Mouse (Mus musculus) heart, postnatal 4 days (tissue): ENCODE measurements around the gene Gng7. TPM values are rescaled to one million over a fixed set of nuclear protein-coding genes. Genes with fewer than 3 reads are reported as not detected.

Experiments
- DNase-seq: peaks from one replicate; pipeline ENCODE4 v3.0.0; 2021
- total RNA-seq, 2 experiments: library from RNA; stranded (reverse); gene quantifications; 2 replicates each; pipeline ENCODE4 v1.2.3; 2021

Gene Gng7
- total RNA-seq, 2 experiments from 2014 or later: 0.38 to 0.47 TPM

- DNase-seq: no peak
These were observed 11.0 kb upstream of the Gng7 start, which contains the start of gene Diras1 for GRCm38 (mm10) chr10:81025639-81026275. TSS of gene Diras1 (minus strand) at chr10:81025662.

- DNase-seq: peak; percentile 37
These were observed 10.4 kb upstream of the Gng7 start for GRCm38 (mm10) chr10:81025047-81025621.

DNA sequence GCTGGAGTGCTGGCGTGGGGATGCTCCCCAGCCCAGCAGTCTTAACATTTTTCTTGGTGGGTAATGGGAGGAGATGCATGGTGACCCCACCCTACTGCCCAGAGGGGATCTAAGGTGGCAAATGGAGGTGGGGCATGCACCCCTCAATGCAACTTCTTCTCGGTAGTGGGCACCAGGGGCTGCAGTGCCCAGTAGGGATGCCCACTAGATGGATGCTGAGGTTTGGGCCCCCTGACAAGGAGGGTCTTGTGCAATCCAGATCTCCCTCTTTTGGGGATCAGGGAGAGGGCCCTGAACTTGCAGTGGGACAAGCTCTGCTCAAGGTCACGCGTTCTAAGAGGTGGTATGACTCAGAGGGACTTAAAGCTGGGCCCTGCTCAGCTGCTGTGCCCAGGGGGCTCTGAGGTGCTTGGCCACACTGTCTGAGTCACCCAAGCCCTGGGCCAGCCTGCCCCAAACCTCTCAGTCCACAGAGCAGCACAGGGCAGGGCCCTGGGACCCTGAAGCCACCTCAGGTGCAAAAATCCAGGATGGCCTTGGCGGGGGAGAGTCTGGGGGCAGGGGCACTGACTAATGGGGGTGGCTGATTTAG is 9.7 kb upstream of the Gng7 start:
- no peak for DNase-seq

DNA sequence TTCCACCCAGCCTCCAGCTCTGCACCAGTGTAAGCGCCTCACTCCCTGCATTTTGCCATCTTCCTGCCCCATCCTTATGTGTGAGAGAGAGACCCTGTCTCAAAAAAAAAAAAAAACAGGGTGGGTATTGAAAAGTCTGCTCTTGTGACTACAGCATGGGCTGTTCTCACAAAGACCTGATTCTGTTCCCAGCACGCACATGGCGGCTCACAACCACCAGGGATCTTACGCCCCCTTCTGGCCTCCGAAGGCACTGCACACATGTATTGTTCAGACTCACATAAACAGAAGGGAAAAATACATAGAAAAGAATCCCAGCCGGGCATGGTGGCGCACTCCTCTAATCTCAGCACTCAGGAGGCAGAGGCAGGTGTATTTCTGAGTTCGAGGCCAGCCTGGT is 8.0 kb upstream of the Gng7 start:
- no peak for DNase-seq

DNA sequence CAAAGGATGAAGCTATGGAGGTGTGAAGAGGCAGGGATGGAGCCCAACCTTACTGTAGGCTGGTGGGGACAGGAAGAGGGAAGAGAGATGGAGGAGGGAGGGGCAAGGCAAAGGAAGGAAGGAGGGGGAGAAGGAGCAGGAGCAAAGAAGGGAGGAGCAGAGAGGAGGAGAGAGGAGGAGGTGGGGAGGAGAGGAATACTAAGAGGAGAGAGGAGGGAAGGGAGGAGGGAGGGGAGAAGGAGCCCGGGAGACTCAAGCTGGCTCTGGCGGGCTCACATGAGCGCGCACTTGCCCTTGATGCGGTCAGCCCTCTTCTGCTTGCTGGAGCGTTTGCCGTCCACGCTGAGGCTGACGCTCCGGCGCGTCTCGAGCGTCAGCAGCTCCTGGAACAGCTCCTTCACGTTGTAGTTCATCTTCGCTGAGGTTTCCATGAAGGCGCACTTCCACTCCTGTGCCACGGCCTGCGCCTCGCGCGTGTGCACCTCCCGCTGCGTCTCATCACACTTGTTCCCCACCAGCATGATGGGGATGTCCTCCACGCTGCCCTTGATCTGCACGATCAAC is 6.9 kb upstream of the Gng7 start:
- no peak for DNase-seq

DNA sequence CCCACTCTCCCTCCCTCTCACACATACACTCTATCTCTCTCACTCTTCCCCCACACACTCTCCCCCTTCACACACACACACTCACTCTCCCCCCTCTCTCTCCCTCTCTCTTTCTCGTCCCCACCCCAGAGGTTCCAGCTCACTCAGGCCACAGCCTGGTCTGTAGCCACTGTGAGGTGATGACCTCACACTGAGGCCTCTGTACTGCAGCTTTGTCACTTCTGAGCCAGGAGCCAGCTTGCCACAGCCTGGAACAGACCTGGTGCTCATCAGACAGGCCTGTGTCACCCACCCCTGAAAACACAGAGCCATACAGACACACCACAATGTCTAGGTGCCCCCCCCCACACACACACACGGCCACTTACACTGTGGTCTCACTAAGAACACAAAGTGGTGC is 5.5 kb upstream of the Gng7 start:
- DNase-seq: no peak

- no peak for DNase-seq
These were observed 4.9 kb upstream of the Gng7 start for GRCm38 (mm10) chr10:81019687-81020086.

GRCm38 (mm10) chr10:81018326-81018725 is 3.6 kb upstream of the Gng7 start:
- DNase-seq: peak; percentile 59

DNA sequence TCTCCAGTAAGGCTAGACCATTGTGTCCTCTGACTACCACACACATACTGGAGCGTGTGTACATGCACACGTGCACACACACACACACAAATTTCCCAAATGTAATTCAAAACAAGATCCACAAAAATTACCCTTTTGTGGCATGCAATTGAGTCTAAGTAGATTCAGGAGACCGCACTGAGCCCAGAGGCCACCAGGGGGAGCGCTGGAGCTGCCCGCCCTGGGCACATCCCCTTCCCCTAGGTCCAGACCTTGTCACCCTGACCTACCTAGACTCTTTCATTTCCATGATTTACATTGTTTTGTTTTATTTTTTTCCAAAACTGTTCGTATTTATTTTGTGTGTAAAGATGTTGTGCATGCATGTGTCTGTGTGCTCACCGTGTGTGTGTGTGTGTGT is 1.9 kb upstream of the Gng7 start:
- DNase-seq: peak; percentile 81

DNA sequence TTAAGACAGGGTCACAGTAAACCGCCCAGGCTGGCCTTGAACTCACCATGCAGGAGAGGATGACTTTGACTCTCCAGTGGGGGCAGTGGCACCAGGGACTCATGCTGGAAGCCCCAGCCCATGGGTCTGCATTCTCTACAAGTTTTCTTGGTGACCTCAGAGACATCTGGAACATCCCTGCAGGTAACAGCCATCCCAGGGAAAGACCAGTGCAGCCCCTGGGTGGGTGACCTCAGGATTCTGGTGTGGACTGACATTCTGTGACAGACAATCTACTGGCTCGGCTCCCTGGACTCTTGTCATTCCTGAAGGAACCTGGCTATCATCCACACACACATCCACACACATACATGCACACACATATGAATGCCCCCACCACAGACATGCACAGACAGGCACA is 921 bp upstream of the Gng7 start:
- no peak for DNase-seq

- DNase-seq: peak; percentile 70
These were observed 3.9 kb downstream of the Gng7 start for GRCm38 (mm10) chr10:81010851-81011250.

DNA sequence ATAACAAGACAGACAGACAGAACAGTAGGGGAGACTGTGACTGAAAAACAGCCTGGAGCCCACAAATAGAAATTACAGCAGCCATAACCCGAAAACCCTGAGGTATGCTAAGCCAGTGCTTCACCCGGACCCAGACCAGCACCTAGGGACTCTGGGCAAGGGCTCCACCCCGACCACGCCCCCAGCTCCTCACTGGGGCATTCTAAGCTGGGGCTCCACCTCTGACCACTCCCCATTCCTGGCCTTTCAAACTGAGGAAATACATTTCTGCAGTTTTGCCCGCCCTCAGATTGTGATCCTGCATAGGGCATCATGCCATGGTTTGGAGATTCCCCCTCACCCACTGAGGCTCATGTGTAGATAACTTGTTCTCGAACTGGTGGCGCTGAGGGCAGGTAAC is 7.5 kb downstream of the Gng7 start:
- no peak for DNase-seq

- DNase-seq: no peak
These were observed 8.6 kb downstream of the Gng7 start for GRCm38 (mm10) chr10:81006005-81006677.

DNA sequence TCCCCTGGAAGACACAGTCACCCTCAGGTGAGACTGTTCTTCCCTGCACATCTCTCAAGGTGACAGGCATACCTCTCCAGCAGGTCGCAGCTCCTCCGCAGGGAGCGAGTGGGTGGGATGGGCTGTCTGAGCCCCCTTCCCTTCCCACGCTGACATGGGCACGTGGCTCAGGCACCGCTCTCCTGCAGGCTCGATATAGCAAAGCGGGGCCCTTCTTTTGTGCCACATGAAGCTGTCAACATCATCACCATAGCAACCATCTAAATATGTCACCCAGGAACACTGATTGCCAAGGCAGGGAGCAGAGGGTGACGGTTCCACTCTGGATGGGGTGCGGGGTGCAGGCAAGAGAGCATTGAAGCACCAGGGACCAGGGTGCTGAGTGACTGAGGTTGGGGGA is 13.6 kb downstream of the Gng7 start:
- DNase-seq: no peak

DNA sequence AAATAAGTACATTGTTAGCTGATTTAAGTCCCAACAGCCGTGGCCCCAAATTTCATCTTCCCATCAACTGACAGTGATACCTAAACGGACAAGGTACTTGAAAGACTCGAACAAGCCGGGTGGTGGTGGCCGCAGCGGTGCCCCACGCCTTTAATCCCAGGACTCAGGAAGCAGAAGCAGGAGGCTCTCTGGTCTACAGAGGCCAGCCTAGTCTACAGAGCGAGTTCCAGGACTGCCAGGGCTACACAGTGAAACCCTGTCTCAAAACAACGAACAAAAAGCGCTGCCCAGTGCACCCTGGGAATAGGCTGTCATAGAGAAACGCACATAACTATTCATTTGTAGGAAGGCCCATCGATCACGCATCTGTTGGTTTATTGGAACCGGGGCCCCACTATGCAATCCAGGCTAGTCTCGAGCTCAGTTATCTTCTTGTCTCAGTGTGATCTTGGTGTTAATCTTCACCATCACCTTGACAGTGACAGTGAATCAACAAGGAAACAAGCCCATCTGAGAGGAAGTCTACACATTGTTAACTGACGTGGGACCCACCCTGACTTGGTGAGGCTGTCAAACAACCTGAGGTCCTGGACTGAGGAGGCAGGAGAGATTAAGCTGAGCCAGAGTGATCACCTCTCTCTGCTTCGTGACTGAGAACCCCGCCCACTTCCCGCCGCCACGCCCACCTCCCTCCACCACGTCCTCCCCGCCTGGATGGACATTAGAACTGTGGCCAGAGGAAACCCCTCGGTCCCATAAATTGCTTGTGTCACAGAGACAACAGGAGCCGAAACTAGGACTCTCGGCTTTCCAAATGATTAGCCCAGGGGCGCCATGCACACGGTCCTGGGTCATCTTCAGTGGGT is 14.3 kb downstream of the Gng7 start:
- no peak for DNase-seq

GRCm38 (mm10) chr10:80999362-81000196 is 15.2 kb downstream of the Gng7 start:
- DNase-seq: peak; percentile 91

DNA sequence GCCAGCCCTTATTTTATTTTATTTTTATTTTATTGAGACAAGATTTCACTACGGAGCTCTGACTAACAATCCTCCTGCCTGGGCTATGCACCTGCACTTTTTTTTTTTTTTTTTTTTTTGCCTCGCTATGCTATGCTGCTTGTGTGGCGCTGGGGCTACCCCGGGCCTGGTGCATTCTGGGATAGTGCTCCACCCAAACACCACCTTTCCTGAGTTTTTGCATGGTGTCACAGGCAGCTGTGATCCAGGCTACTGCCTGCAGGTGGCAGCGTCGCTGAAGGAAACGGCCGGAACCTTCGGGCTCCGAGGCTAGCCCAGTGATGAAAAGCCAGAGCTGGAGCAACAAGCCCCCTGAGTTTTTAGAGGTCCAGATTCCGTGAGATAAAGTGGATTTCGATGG is 16.0 kb downstream of the Gng7 start:
- peak; percentile 64 for DNase-seq

DNA sequence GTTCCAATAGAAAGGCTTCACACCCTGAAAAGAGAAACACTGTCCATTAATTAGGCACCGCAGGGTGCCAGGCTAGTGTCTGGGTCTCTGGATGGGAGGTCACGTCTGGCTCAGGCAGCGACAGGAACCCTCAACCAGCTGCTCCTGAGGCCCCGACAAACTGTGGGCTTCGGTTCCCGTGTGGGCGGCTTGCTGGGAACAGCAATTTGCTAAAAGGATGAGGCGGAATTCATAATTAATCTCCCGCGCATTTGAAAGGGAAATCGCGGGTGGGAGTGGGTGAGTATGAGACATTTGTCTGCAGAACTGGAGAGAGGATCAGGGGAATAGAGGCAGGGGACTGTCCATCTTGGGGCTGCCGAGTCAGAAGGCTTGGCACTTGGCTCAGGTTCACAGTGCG is 16.7 kb downstream of the Gng7 start:
- DNase-seq: no peak

DNA sequence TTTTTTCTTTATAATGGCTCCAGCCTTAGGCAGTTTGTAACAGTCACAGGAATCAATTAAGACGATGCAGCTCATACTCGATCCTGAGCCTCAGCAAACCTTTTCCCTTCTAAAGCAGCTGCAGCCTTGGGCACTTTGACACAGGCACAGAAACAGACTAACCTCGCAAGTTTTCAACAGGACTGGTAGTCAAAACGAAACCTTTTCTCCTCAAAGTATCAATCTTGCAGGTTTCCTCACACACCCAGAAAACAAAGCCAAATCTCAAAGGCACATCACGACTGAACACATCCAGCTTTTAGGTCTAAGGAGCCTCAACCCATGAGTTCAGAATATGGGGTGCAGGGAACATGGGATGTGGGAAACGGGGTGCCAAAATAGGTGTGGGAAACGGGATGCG is 17.4 kb downstream of the Gng7 start:
- DNase-seq: no peak

DNA sequence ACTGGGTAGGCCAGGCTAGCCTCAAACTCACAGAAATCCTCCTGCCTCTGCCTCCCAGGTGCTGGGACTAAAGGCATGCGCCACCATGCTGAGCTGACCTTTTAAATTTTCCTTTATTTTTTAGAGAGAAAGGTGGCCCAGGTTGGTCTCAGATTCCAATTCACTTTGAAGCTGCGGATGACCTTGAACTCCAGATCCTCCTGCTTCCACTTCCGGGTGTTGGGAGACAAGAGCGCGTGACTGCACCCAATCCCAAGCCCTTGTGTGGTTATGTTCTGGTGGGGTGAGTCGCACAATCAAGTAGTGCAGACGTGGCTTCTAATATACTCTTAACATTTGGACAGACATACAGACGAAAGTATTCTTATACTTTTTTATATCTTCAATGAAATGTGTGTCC is 18.2 kb downstream of the Gng7 start:
- DNase-seq: no peak

GRCm38 (mm10) chr10:80995091-80995632 is 19.6 kb downstream of the Gng7 start:
- DNase-seq: peak; percentile 90
